Mouse (Mus musculus) heart, embryonic 14.5 days (tissue): ENCODE measurements around the gene Chat. TPM values are rescaled to one million over a fixed set of nuclear protein-coding genes. Genes with fewer than 3 reads are reported as not detected.
A peak's percentile ranks its signal among the peaks of the same experiment; 100 is the strongest.
"Not testable (repeated sequence)": the region's sequence is repeated elsewhere in the genome, so short reads cannot be mapped to it uniquely, and the experiment has no call there.

Experiments
- ATAC-seq: fragments of 200-750 bp; cut with Nextera tagmentation; 2 replicates; pipeline ENCODE4 v1.8.0; 2017; ENCODE audit warnings: low read depth, moderate TSS enrichment; ENCODE audit not compliant: insufficient number of reproducible peaks, insufficient read depth, low FRiP score
- H3K27ac ChIP-seq, 2 experiments: fragments of 200-500 bp in 1 of 2; fragments of 300-500 bp in 1 of 2; sonication (generic) in 1 of 2; replicated peaks in 1 of 2; 2 replicates each; pipeline ENCODE4 v1.5.1; 2012 to 2014; ENCODE audit warnings: low read depth in 2 of 2, low read length in 2 of 2, control low read depth in 1 of 2, mild to moderate bottlenecking in 1 of 2, mixed read lengths in 1 of 2; ENCODE audit not compliant: control insufficient read depth in 1 of 2, insufficient read depth in 1 of 2
- H3K27me3 ChIP-seq: fragments of 300-500 bp; sonication (generic); 2 replicates; pipeline ENCODE4 v1.6.1; 2014; ENCODE audit warnings: mild to moderate bottlenecking, low read length, control low read depth; ENCODE audit not compliant: control insufficient read depth, insufficient read depth
- H3K36me3 ChIP-seq: fragments of 300-500 bp; sonication (generic); 2 replicates; pipeline ENCODE4 v1.6.1; 2014; ENCODE audit warnings: mild to moderate bottlenecking, control low read depth, low read length, mixed read lengths; ENCODE audit not compliant: control insufficient read depth, insufficient read depth
- H3K4me1 ChIP-seq, 2 experiments: fragments of 200-500 bp in 1 of 2; fragments of 300-500 bp in 1 of 2; sonication (generic) in 1 of 2; 2 replicates each; pipeline ENCODE4 v1.6.1; 2012 to 2014; ENCODE audit warnings: low read length in 2 of 2, control low read depth in 1 of 2, mixed read lengths in 1 of 2; ENCODE audit not compliant: control insufficient read depth in 2 of 2, insufficient read depth in 2 of 2
- H3K4me2 ChIP-seq: fragments of 300-500 bp; sonication (generic); 2 replicates; pipeline ENCODE4 v1.6.1; 2014; ENCODE audit warnings: mild to moderate bottlenecking, low read length
- H3K4me3 ChIP-seq, 2 experiments: fragments of 200-500 bp in 1 of 2; fragments of 300-500 bp in 1 of 2; sonication (generic) in 1 of 2; 2 replicates each; pipeline ENCODE4 v1.5.1; 2012 to 2014; ENCODE audit warnings: low read length in 2 of 2, mild to moderate bottlenecking in 2 of 2, control low read depth in 1 of 2, low read depth in 1 of 2, moderate library complexity in 1 of 2; ENCODE audit not compliant: control insufficient read depth in 1 of 2, insufficient read depth in 1 of 2
- H3K9ac ChIP-seq: fragments of 300-500 bp; sonication (generic); 2 replicates; pipeline ENCODE4 v1.6.1; 2014; ENCODE audit warnings: mild to moderate bottlenecking, low read length
- H3K9me3 ChIP-seq: fragments of 300-500 bp; sonication (generic); 2 replicates; pipeline ENCODE4 v1.6.1; 2016; ENCODE audit warnings: low read length, control low read depth; ENCODE audit not compliant: control insufficient read depth
- WGBS: fragments of 180-500 bp; shearing (Covaris S2); extraction: QIAGEN DNeasy Blood & Tissue Kit; methylation state at CpG from one replicate; pipeline ENCODE4 v1.1.7; 2014; 5-methylcytosine and 5-hydroxymethylcytosine counted together
- polyA plus RNA-seq: library from polyadenylated mRNA; unstranded; fragments of >200 nt; fragmentation: Nextera tagmentation; extraction: Ambion mirVana; gene quantifications from 2 replicates; pipeline ENCODE4 v1.2.1, GENCODE M21; 2014

Chat gene
- polyA plus RNA-seq, 1 experiment from 2014 or later: not detected

DNA sequence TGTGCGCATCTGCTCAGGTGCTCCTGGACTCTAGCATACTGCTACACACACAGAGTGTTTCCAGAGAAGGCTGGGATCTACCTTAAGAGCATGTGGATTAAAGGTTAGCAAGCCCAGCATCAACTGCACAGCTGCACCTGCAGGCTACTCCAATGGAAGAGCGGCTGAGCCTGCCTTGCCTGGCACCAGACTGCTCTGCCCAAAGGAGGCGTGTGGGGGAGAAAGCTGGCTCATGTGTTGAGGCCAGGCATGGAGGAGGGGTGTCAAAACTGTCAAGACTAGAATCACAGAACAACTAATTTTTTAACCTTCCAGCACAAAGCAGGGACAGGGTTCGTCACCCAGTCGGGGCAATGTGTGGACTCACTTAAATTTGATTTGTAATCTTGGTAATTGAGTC, 53.7 kb downstream of the Chat start:
- Histone ChIP-seq H3K4me2 (no peak overlapping the region), H3K27ac (no peak overlapping the region), H3K9me3 (no peaks in the 10 kb centered on the region), H3K4me3 (no peak overlapping the region), H3K4me1 (no peaks in the 10 kb centered on the region), H3K36me3 (no peaks in the 10 kb centered on the region), H3K9ac (no peak overlapping the region), H3K27me3 (no peaks in the 10 kb centered on the region)
- no peak for ATAC-seq
- 76% methylated on average over 5 of the region's 5 CpGs for WGBS

DNA sequence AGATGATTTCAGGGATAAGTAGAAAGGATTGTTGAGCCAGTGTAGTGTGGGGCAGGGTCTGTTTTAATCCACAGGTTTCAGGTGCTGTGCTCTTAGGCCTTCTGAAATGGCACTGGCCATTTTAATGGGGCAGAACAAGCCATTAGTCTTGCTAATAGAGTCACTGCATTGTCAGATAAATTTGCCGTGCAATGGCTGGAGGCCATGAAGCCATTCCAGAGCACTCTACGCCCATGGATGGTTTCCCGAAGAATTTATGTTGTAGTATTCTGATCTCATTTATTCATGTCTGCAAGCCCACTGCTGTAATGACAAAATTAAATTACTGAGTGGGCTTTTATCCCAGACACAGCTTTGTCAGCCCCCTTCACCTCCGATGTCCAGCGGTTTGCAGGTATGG, 55.7 kb downstream of the Chat start:
- Histone ChIP-seq H3K9ac (no peak overlapping the region), H3K9me3 (no peaks in the 10 kb centered on the region), H3K27ac (no peak overlapping the region), H3K4me2 (no peak overlapping the region), H3K4me1 (no peaks in the 10 kb centered on the region), H3K27me3 (peaks cover 5% of the 10 kb centered on the region; the same call in 1 of the 2 replicates), H3K4me3 (no peak overlapping the region), H3K36me3 (no peaks in the 10 kb centered on the region)
- no peak for ATAC-seq
- WGBS: 91% methylated on average over 5 of the region's 5 CpGs

DNA sequence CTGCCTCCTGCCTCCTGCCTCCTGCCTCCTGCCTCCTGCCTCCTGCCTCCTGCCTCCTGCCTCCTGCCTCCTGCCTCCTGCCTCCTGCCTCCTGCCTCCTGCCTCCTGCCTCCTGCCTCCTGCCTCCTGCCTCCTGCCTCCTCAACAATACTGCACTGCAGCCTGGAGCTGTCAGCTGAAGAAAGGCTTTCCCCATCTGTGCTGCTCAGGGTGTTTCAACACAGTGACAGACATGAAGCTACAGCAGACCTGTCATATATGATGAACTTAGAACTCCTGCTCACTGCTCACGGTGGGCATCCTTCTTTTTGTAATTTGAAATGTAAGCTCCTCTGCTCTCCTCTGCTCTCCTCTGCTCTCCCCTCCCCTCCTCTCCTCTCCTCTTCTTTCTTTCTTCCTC, 60.4 kb downstream of the Chat start:
- not testable (repeated sequence) for ATAC-seq, H3K4me2 ChIP-seq, H3K36me3 ChIP-seq, H3K4me3 ChIP-seq, H3K9ac ChIP-seq, H3K27me3 ChIP-seq, H3K4me1 ChIP-seq, H3K9me3 ChIP-seq, H3K27ac ChIP-seq
- WGBS: 71% methylated on average over 1 of the region's 1 CpGs

DNA sequence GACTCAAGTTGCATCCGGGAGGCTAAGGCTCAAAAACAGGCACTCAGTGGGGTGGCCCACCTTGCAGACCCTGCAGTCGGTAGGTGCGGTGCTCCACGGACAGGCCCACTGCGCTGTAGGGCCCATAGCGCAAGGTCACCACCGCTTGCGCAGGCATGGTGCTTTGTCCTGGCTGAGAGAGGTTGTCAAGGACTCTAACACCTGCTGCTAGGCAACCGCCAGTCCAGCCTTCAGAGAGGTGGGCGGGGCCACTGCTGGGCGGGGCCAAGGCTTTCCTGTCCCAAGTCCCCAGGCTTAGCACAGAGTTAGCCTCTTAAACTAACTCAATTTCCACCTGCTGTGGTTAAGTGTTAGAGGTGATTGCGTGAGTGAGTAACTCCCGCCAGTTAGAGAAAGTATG, 77.6 kb downstream of the Chat start, which contains the start of gene 1700024G13Rik:
TSS of gene 1700024G13Rik (minus strand) at position 196 of the 400 bp plus-strand sequence.
- Histone ChIP-seq H3K4me3 (no peak within 1 kb of the TSS), H3K9me3 (no peaks in the 10 kb centered on the region), H3K27me3 (peaks cover 5% of the 10 kb centered on the region; the same call in 1 of the 2 replicates), H3K9ac (no peak within 1 kb of the TSS), H3K27ac (no peak within 1 kb of the TSS), H3K36me3 (no peaks in the 10 kb centered on the region), H3K4me2 (no peak within 1 kb of the TSS), H3K4me1 (peaks cover 0 to 4% of the 10 kb centered on the region in 2 experiments; a peak in 1 of 4 replicates)
- WGBS: 3% methylated on average over 13 of the region's 13 CpGs
- peak; percentile 79 for ATAC-seq

DNA sequence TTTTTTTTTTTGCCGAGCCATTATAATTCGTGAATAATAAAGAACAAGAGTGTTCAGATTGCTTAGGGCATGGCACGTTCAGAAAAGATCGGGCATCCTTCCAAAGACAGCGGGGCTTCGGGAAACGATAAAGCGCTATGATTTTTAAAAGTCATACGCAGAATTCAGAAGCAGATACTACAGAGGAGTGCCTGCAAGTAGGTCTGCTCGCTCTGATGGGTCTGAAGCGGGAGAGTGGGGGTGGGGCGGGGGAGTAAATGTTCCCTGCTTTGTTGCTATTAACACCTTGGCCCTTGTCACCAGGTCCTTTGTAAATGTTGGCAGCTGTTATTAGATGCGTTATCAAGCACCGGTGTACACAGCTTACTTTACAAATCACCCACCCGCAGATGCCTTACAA, 84.2 kb downstream of the Chat start:
- H3K36me3 ChIP-seq: no peaks in the 10 kb centered on the region
- no peaks in the 10 kb centered on the region for H3K9me3 ChIP-seq
- WGBS: 28% methylated on average over 15 of the region's 15 CpGs
- no peak overlapping the region; a peak in 1 of 4 replicates for H3K4me3 ChIP-seq
- peaks cover 8 to 16% of the 10 kb centered on the region in 2 experiments; a peak in 3 of 4 replicates for H3K4me1 ChIP-seq
- H3K27me3 ChIP-seq: peaks cover 17% of the 10 kb centered on the region
- H3K4me2 ChIP-seq: peak overlapping the region; percentile 49
- no peak overlapping the region for H3K27ac ChIP-seq
- no peak for ATAC-seq
- no peak overlapping the region for H3K9ac ChIP-seq

DNA sequence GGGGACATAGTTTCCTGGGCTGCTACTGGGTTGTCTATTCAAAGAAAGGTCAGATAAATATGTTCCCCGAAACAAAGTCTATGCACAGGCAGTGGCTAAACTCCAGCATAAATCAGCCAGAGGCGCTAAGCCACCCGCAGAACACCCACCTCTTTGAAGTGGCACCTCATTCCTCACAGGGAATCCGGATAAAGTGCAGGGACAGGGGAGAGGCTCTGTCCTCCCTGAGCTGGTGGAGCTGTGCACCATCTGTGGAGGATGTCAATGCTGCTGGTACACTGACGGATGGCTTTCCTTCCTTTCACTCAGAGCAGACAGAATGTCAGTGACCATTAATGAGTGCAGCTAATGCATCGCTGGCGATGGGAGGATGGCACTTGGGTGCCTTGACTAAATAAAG, 84.7 kb downstream of the Chat start:
- H3K4me3 ChIP-seq: no peak overlapping the region; a peak in 1 of 4 replicates
- H3K36me3 ChIP-seq: no peaks in the 10 kb centered on the region
- H3K4me1 ChIP-seq: peaks cover 8 to 16% of the 10 kb centered on the region in 2 experiments; a peak in 3 of 4 replicates
- WGBS: 17% methylated on average over 7 of the region's 7 CpGs
- ATAC-seq: no peak
- H3K9me3 ChIP-seq: no peaks in the 10 kb centered on the region
- H3K4me2 ChIP-seq: peak overlapping the region; percentile 49
- H3K9ac ChIP-seq: 0 out of 2 replicates have a peak overlapping the region, but pooled peaks have one; percentile 8
- peaks cover 17% of the 10 kb centered on the region for H3K27me3 ChIP-seq
- H3K27ac ChIP-seq: no peak overlapping the region

DNA sequence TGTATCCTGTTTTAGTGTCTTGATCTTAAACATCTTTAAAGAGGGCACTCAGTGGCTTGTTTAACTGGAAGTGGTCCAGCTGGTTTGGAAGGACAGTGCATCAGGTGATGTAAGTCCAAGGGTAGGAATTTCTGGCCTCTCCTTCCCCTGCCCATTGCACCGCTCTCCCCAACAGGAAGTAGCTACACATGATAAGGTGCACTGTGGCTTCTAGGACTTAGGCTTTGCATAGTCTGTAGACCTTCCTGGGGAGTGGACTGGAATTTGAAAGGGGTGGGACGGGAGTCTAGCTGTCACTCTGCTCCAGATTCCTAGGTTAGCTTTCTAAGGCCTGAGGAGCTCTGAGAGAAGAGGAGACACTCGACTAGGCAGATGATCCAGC, 85.7 kb downstream of the Chat start:
- Histone ChIP-seq H3K4me1 (peaks cover 8 to 16% of the 10 kb centered on the region in 2 experiments; a peak in 3 of 4 replicates), H3K4me3 (no peak overlapping the region), H3K27me3 (peaks cover 17% of the 10 kb centered on the region), H3K27ac (no peak overlapping the region), H3K4me2 (no peak overlapping the region), H3K9me3 (no peaks in the 10 kb centered on the region), H3K36me3 (no peaks in the 10 kb centered on the region), H3K9ac (no peak overlapping the region)
- no peak for ATAC-seq
- 25% methylated on average over 3 of the region's 3 CpGs for whole genome bisulfite sequencing
